Mouse (Mus musculus) cortical plate, adult 2 months (tissue): ENCODE measurements at regions not wholly inside any gene's neighbourhood (a gene's known extent, or its start where the extent isn't known, plus 50 kb on each side); places are given as distances from the start of the nearest gene placed in this dataset.

ENCODE experiments used
- CTCF ChIP-seq: fragments of 200-500 bp; IDR thresholded peaks from 2 replicates; pipeline ENCODE4 v1.5.1; 2011; ENCODE audit warnings: mild to moderate bottlenecking, control low read depth, low read length; ENCODE audit not compliant: insufficient read depth; ENCODE audit errors: extremely low read depth
- POLR2A ChIP-seq: fragments of 200-500 bp; IDR thresholded peaks from 2 replicates; pipeline ENCODE4 v1.6.1; 2011; ENCODE audit warnings: mild to moderate bottlenecking, low read length, control low read depth; ENCODE audit not compliant: insufficient read depth; ENCODE audit errors: extremely low read depth

DNA sequence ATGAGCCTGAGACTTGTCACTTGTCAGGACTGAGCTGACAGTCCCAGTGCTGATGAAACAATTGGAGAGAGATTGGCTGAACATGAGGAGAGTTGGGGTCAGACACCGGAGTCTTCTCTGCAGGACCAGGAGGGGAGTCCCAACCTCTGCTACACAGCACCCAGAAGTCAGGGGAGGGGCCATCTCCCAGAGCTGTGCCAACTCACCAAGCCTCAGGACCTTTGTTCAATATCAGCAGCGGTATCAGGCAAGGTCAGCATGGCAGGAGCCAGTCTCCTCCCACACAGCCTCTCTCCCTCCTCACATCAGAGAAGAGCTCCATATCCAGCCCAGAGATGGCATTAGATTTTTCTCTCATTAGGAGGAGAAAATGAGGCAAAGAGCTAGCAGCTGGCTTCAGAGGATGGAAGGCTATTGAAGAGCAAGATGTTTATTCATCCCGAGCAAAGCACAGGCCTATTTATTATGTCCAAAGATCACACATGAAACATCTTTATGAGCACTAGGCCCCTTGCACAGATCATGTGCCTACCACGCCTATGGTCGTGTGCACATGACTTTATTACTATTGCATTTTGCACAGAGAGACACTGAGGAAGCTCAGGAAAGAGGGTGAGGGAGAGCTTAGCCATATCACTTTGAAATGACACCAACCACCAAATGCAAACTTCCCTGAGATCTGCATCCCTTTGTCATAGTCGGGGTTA lies 532.9 kb downstream of the Tshz3 start:
- TF ChIP-seq POLR2A: no peak
- no peak for TF ChIP-seq CTCF
